Mouse (Mus musculus): ENCODE measurements around the gene Defb41.

DNA sequence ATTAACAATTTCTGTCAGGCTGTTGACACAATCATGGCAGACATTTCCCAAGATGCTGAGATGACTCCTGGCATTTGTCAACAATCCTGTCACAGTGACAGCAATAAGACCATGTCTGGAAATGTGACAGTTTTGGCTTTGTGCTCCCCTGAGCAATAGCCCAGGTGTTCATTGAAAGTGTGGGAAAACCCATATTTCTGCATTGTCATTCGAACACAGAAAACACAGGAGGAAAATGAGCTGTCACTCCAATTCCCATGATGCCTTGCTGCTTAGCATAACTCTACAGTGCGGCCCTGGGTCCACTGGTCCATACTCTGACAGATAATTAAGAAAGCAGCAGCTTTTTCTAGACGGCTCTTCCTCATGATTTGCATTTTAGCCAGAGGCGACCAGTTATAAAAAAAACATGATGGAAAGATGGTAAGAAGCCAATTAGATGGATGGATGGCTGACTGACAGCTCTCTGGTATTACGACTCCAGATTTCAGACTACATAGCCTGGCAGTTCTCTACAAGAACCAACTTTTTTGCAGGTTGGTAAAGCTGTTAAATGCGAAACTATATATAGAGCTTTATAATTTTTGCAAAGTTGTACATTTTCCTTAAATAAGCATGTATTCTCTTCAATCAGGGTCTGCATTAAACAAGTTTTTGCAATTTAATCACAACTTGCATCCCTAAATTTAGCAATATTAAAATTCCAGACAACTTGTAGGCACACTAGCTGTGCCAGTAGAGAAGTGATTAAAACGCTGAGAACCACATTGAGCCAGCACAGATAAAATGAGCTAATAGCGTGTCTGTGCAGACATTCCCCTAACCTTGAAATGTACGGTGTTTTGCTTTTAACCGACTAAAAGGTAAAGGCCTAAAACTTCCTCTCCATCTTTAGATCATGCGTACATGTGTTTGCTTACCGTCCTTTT lies 42.9 kb upstream of the Defb41 start:
- TF ChIP-seq CTCF (IDR thresholded peaks at IDR 0.05) (no peak), POLR2A (IDR thresholded peaks at IDR 0.05; ENCODE audit: insufficient read depth, low read depth, low read length) (no peak), EP300 (IDR thresholded peaks at IDR 0.05; ENCODE audit: insufficient read depth, low read depth, low read length) (no peak)

Data from heart, adult 2 months (tissue).